Mouse (Mus musculus) brain, embryonic 14.5 days (tissue): ENCODE measurements around the gene Gm1553. TPM values are rescaled to one million over a fixed set of nuclear protein-coding genes. Genes with fewer than 3 reads are reported as not detected.

Experiments used
- DNase-seq: peaks from one replicate; pipeline ENCODE4 v3.0.0-alpha.2; 2011; ENCODE audit warnings: low read depth
- CTCF ChIP-seq: fragments of 200-500 bp; IDR thresholded peaks from 2 replicates; pipeline ENCODE4 v1.5.1; 2012; ENCODE audit warnings: inconsistent platforms, mild to moderate bottlenecking, moderate library complexity, borderline replicate concordance; ENCODE audit not compliant: insufficient read depth, insufficient read length; ENCODE audit errors: extremely low read depth
- POLR2A ChIP-seq: fragments of 200-500 bp; IDR thresholded peaks from 2 replicates; pipeline ENCODE4 v1.6.1; 2012; ENCODE audit warnings: mild to moderate bottlenecking, inconsistent platforms, borderline replicate concordance; ENCODE audit not compliant: poor library complexity, insufficient read depth, insufficient read length, severe bottlenecking; ENCODE audit errors: extremely low read depth
- polyA plus RNA-seq: library from polyadenylated mRNA; depleted of rRNA; stranded (reverse); fragments of >200 nt; gene quantifications from 2 replicates; pipeline ENCODE4 v1.2.3, GENCODE M21; 2012; rRNA removed

Gm1553 gene
- not detected in 2 replicates for polyA plus RNA-seq

DNA sequence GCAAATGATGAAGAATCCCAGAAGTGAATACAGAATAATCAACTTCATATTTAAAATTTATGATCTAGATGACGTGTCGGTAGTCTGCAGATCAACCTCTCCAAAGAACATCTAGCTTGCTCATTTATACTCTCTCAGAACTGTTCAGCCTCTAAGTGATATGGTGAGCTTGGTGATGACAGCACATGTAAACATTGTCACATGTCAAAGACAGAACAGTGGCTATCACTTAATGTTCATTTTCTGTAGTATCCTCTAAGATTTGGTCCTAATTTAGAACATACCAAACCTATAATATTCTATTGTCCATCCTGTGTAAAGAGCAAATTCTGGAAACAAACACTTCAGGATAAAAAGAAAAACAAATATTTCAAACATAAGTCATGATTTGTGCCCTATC is at the start of gene Gm1553:
TSS of gene Gm1553 (minus strand) at position 101 of the 400 bp plus-strand sequence.
- DNase-seq = no peak
- TF ChIP-seq POLR2A (no peak), CTCF (no peak)

Other genes with a start within 250 kb of the Gm1553 start
- gene 4932415D10Rik, start 176.0 kb downstream of the Gm1553 start, polyA plus RNA-seq = under 0.01 TPM in 1 of 2 replicates, not detected in the other
- 4.8 and 6.1 TPM in 2 replicates for gene Gm4924, start 138.4 kb downstream of the Gm1553 start, polyA plus RNA-seq
- 33.1 and 52.4 TPM in 2 replicates for gene 1190007I07Rik, start 130.6 kb upstream of the Gm1553 start, polyA plus RNA-seq
- 117 and 137 TPM in 2 replicates for gene Tdg, start 137.2 kb upstream of the Gm1553 start, polyA plus RNA-seq
- gene Glt8d2, start 198.0 kb upstream of the Gm1553 start, polyA plus RNA-seq = 1.8 TPM in 2 replicates
- gene Hcfc2, start 203.5 kb upstream of the Gm1553 start, polyA plus RNA-seq = 28.5 and 31.8 TPM in 2 replicates